Mouse (Mus musculus): ENCODE results near the gene Prpf6.

The Prpf6 gene

GRCm38 (mm10) chr2:181591528-181592085, at the start of gene Prpf6:
Prpf6 (plus strand) TSS chr2:181591868.
- DNase-seq, result peak; percentile 32

- no peak for DNase-seq
These were observed 45.5 kb upstream of the Prpf6 start for GRCm38 (mm10) chr2:181546142-181546541.

- no peak for DNase-seq
These were observed 43.4 kb upstream of the Prpf6 start for GRCm38 (mm10) chr2:181548227-181548626.

- DNase-seq, result no peak
These were observed 43.0 kb upstream of the Prpf6 start for GRCm38 (mm10) chr2:181548682-181549081.

GRCm38 (mm10) chr2:181550233-181550632, 41.4 kb upstream of the Prpf6 start:
- DNase-seq, result no peak

GRCm38 (mm10) chr2:181553772-181554171, 37.9 kb upstream of the Prpf6 start:
- no peak for DNase-seq

GRCm38 (mm10) chr2:181567338-181567737, 24.3 kb upstream of the Prpf6 start:
- DNase-seq, result no peak

GRCm38 (mm10) chr2:181568272-181569008, 23.2 kb upstream of the Prpf6 start:
- DNase-seq, result peak; percentile 65

- DNase-seq, result no peak
These were observed 21.8 kb upstream of the Prpf6 start for GRCm38 (mm10) chr2:181569856-181570255.

GRCm38 (mm10) chr2:181570375-181570774, 21.3 kb upstream of the Prpf6 start:
- no peak for DNase-seq

GRCm38 (mm10) chr2:181570921-181571595, 20.6 kb upstream of the Prpf6 start:
- no peak for DNase-seq

GRCm38 (mm10) chr2:181571941-181572670, 19.6 kb upstream of the Prpf6 start:
- DNase-seq, result no peak

GRCm38 (mm10) chr2:181572921-181573920, 18.4 kb upstream of the Prpf6 start:
- no peak for DNase-seq

- DNase-seq, result no peak
These were observed 17.7 kb upstream of the Prpf6 start for GRCm38 (mm10) chr2:181573961-181574360.

GRCm38 (mm10) chr2:181574921-181575545, 16.6 kb upstream of the Prpf6 start:
- no peak for DNase-seq

- no peak for DNase-seq
These were observed 15.1 kb upstream of the Prpf6 start for GRCm38 (mm10) chr2:181576613-181577012.

GRCm38 (mm10) chr2:181577126-181577525, 14.5 kb upstream of the Prpf6 start:
- no peak for DNase-seq

- no peak for DNase-seq
These were observed 13.6 kb upstream of the Prpf6 start for GRCm38 (mm10) chr2:181577981-181578581.

GRCm38 (mm10) chr2:181578790-181579618, 12.7 kb upstream of the Prpf6 start:
- DNase-seq, result no peak

GRCm38 (mm10) chr2:181579681-181580080, 12.0 kb upstream of the Prpf6 start:
- DNase-seq, result no peak

All from embryo, embryonic 11 days (tissue).